Mouse (Mus musculus) stomach, postnatal 0 days (tissue): ENCODE measurements around the gene Mtln.

ENCODE experiments used
- CTCF ChIP-seq: IDR thresholded peaks from 2 replicates; pipeline ENCODE4 v1.5.1; 2016; ENCODE audit warnings: antibody characterized with exemption, low read depth, mild to moderate bottlenecking, moderate library complexity
- EP300 ChIP-seq: optimal IDR thresholded peaks from 2 replicates; pipeline ENCODE3; 2016; ENCODE audit warnings: antibody characterized with exemption

DNA sequence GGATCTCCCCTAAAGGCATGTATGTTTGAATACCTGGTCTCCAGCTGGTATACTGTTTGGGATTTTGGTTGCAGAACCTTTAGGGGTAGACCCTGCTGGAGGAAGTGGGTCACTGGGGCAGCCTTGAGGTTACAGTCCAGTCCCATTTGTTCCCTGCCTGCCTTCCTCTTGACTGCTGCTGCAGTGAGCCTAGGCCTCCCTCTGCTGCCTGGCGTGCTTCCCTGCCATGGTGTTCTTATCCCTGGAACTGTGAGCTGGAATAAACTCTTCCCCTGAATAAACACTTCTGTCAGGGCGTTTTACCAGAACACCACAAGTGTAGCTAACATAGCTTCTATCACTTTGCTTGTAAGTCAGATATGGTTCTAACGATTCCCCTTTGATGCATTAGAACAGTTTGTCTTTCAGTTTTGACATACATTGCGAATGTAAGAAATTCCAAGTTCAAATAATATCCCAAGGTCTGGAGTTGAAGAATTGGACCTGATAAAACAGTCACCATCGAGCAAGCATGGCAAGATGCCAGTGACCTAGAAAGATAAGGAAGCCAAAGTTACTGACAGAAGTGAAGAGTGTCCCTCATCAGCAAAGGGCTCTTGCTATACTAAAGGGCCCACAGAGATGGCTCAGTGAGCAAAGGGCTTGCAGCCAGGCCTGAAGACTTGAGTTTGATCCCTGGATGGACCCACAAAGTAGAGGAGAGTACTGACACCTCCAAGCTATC lies 33.0 kb downstream of the Mtln start:
- no peak for TF ChIP-seq EP300
- no peak; the same call in 1 of the 2 replicates for TF ChIP-seq CTCF
